Mouse (Mus musculus) 3134 (cell line): ENCODE results near the gene Nrarp.

ENCODE experiments used
- DNase-seq: peaks from one replicate; pipeline ENCODE4 v3.0.0-alpha.2; 2011; ENCODE audit warnings: low spot score; ENCODE audit not compliant: insufficient read length; ENCODE audit errors: extremely low read depth

The Nrarp gene

GRCm38 (mm10) chr2:25226864-25227263 lies 46.3 kb downstream of the Nrarp start:
- DNase-seq = no peak

- no peak for DNase-seq
Observed at GRCm38 (mm10) chr2:25227406-25227805, 46.8 kb downstream of the Nrarp start.

GRCm38 (mm10) chr2:25228431-25228889 lies 47.9 kb downstream of the Nrarp start:
- DNase-seq = peak; percentile 78

GRCm38 (mm10) chr2:25228995-25229530 lies 48.5 kb downstream of the Nrarp start:
- DNase-seq = no peak

GRCm38 (mm10) chr2:25229582-25229981 lies 49.0 kb downstream of the Nrarp start:
- no peak for DNase-seq

GRCm38 (mm10) chr2:25230581-25230980 lies 50.0 kb downstream of the Nrarp start:
- no peak for DNase-seq

GRCm38 (mm10) chr2:25231038-25231437 lies 50.5 kb downstream of the Nrarp start:
- DNase-seq = no peak
